Mouse (Mus musculus): ENCODE measurements around the gene Lmbrd1.
A peak's percentile ranks its signal among the peaks of the same experiment; 100 is the strongest.
"Not testable (repeated sequence)": the region's sequence is repeated elsewhere in the genome, so short reads cannot be mapped to it uniquely, and the experiment has no call there.

Gene Lmbrd1

DNA sequence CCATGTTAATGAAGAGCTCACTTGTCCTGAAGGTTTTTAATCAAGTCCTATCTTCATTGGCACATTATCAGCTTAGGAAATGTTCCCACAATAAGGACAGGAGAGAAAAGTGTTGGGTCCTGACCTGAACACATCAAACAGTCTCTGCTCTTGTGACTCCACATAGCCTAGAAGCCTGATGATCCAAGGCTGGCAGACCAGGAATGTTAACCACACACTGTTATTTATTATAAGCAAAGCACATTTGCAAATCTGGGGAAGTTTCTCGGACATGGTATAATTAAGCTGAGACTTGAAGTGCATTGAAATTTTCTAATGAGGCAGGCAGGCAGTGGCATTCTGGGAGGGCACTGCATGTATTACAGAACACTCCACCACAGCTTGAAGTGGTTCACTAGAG lies 41.8 kb downstream of the Lmbrd1 start:
- no peak for ATAC-seq (ENCODE audit: low TSS enrichment)

GRCm38 (mm10) chr1:24729784-24730183 lies 51.4 kb downstream of the Lmbrd1 start:
- peak; percentile 85 for ATAC-seq (ENCODE audit: low TSS enrichment)

DNA sequence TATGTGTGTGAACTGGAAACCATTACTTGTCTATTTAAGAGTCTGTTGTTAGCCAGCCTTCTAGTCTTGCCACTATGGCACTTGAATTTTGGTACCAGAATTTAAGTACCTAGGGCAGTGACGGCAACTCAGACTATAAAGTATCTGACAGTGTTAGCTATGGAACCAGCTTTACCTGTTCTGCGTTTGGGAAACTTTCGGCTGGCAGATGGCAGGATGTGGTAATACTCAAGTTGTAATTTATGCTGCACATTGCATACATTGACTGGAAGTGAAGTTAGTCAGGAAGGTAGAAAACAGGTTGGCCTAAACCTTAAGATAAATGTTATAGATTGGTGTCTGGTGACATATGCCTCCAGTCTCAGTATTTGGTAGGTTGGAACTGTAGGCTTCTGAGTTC lies 53.9 kb downstream of the Lmbrd1 start:
- ATAC-seq (ENCODE audit: low TSS enrichment): no peak

DNA sequence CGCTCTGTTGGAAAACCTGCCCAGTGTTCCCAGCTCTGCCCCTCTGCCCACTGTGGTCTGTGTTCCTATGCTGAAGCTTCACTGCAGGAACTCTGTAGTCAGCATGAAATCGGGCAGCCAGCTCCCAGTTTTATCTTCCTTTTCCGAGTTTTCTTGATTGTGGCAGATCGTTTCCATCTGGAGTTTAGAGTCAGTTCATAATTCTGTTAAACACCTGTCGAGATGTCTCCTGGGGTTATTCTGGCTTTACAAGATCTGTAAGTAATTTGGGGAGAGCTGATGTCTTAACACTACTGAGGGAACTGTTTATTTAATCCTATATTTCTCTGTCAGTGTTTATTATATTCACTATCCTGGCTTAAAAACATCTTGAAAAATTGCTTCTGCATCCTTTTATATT lies 56.4 kb downstream of the Lmbrd1 start:
- no peak for ATAC-seq (ENCODE audit: low TSS enrichment)

DNA sequence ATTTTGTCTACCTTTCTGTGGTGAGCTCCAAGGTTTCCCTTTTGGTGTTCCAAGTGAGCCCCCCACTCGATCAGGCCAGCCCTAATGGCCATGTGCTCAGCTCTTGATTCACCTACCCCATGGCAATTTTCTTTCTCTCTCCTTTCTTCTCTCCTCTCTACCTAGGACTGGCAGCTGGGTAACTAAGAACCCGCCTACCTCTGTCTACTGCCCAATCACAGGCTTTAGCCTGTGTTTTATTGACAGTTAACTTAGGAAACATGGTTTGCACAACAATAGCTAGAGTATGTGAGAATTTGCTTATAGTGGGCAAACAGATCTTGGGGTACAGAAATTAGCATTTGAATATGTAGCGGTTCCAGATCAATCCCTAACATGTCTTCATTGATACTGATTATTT lies 62.5 kb downstream of the Lmbrd1 start:
- ATAC-seq (ENCODE audit: low TSS enrichment): no peak

- ATAC-seq (ENCODE audit: low TSS enrichment): no peak
Measured at GRCm38 (mm10) chr1:24741552-24741951, 63.1 kb downstream of the Lmbrd1 start.

- ATAC-seq (ENCODE audit: low TSS enrichment): no peak
Measured at GRCm38 (mm10) chr1:24743191-24743924, 64.9 kb downstream of the Lmbrd1 start.

DNA sequence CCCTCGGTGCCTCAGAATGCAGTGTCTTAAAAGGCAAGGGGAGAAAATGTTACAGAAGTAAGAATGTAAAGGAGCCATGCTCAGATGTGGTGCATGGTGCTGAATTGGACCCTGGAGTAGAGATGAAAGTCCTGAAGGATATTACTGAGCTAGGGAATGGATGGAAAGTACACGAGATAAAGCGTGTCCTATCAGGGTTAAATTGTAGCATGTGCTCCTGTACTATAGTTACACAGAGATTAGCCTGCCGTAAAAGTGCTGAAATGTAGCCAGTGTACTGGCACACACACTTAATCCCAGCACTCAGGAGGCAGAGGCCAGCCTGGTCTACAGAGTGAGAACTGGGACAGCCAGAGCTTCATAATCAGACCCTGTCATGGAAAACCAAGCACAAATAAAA lies 74.3 kb downstream of the Lmbrd1 start:
- no peak for ATAC-seq (ENCODE audit: low TSS enrichment)

GRCm38 (mm10) chr1:24758516-24758915 lies 80.1 kb downstream of the Lmbrd1 start:
- peak; percentile 45 for ATAC-seq (ENCODE audit: low TSS enrichment)

GRCm38 (mm10) chr1:24766466-24766865 lies 88.0 kb downstream of the Lmbrd1 start:
- no peak for ATAC-seq (ENCODE audit: low TSS enrichment)

- ATAC-seq (ENCODE audit: low TSS enrichment): not testable (repeated sequence)
Measured at GRCm38 (mm10) chr1:24767197-24767596, 88.8 kb downstream of the Lmbrd1 start.

- ATAC-seq (ENCODE audit: low TSS enrichment): peak; percentile 70
Measured at GRCm38 (mm10) chr1:24773642-24774041, 95.2 kb downstream of the Lmbrd1 start.

DNA sequence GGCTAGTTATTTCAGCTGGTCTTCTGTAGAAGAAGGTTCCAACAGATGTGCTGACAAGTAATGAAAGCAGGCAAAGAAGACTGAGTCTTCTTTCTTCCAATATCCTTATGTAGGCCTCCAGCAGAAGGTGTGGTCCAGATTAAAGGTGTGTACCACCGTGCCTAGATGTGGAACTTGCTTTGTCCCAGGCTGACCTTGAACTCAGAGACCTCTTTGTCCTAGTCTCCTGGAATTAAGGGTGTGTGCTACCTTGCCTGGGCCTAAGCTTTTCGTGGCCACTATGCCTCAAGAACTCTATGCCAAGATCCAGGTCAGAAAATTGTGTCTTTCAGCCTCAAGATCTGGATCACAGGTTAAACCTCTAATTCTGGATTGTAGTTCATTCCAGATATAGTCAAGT lies 98.1 kb downstream of the Lmbrd1 start:
- no peak for ATAC-seq (ENCODE audit: low TSS enrichment)

- ATAC-seq (ENCODE audit: low TSS enrichment): no peak
Measured at GRCm38 (mm10) chr1:24793168-24793567, 114.7 kb downstream of the Lmbrd1 start.

- not testable (repeated sequence) for ATAC-seq (ENCODE audit: low TSS enrichment)
Measured at GRCm38 (mm10) chr1:24807971-24808370, 129.5 kb downstream of the Lmbrd1 start.

Data from frontal cortex, adult (tissue).